Mouse (Mus musculus): ENCODE measurements around the gene 1700025G04Rik.

1700025G04Rik gene

GRCm38 (mm10) chr1:151963248-151963647, 126.7 kb downstream of the 1700025G04Rik start:
- no peak for DNase-seq (ENCODE audit: low spot score in 2 of 2)

- no peak for DNase-seq (ENCODE audit: low spot score in 2 of 2)
These were observed 127.8 kb downstream of the 1700025G04Rik start for GRCm38 (mm10) chr1:151962078-151962477.

DNA sequence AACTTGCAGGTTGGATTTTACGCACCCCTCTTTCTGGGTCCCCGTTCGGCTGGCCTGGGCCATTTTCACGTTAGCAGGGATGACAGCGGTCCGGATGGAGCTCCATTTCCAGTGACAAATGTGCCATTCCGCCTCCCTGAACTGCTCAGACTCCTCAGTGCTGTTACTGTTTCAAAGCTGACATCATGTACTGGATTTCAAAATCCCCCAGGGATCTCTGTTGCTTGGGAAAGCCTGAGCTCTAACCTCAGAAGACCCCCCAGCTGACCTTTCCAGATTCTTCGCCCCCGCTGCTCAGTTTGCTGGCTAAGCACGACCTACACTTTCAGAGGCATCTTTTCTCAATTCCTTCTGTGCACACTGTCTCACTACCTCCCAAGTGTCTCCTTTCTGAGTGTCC, 128.7 kb downstream of the 1700025G04Rik start:
- DNase-seq (ENCODE audit: low spot score in 2 of 2): no peak

DNA sequence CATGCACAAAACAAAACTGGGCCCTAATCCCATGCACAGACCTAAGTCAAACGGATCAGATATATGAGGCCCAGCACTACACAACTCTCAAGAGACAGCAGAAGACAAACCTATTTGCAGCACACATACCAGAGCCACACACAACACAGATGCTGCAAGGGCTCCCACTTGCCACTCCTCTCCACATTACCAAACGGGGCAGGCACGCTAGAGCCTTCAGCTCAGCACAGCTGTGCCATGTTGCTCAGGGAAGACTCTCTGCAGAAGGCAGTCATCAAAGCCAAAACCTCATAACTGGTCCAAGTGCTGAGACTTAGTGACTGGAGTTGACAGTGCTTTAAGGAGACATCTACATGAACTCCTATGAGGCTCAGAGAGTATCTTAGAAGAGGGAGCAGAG, 130.9 kb downstream of the 1700025G04Rik start:
- DNase-seq (ENCODE audit: low spot score in 2 of 2): no peak

GRCm38 (mm10) chr1:151958442-151958841, 131.5 kb downstream of the 1700025G04Rik start:
- no peak for DNase-seq (ENCODE audit: low spot score in 2 of 2)

DNA sequence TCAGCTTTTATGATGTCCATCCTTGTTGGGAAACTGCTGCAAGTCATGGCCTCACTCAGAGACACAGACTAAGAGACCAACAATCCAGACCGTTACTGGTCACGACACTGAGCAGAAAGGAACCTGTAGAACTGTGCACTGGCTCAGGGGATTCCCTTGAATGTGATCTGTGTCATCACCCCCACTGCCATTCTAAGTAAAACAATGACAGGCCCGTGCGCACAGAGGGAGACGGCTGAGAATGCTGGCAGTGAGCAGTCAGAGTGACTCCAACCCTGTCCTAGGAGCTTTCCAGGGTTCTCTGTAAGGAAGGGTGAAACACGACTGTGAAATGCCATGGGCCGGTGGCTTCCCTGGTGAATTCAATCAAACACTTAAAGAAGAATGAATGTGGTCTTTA, 132.3 kb downstream of the 1700025G04Rik start:
- no peak for DNase-seq (ENCODE audit: low spot score in 2 of 2)

DNA sequence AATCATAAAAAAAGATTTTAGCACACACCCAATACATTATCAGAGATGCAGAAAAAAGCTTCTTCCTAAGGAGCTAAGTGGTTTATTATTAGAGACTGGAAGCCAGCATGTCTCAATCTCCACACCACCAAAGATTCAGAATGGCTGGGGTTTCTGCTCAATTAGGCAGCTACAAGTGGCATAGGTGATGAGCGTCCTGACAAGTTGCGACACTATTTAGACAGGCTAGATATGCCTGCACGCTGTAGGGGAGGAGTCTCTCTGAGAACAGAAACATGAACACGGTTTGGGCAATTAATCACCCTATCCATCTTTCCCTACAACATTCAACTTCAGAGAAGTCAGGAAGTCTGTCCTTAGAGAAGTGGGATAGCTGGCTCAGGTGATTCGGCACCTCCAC, 134.1 kb downstream of the 1700025G04Rik start:
- DNase-seq (ENCODE audit: low spot score in 2 of 2): no peak

- DNase-seq (ENCODE audit: low spot score in 2 of 2): peak; percentile 49 to 58
These were observed 136.4 kb downstream of the 1700025G04Rik start for GRCm38 (mm10) chr1:151953563-151953962.

DNA sequence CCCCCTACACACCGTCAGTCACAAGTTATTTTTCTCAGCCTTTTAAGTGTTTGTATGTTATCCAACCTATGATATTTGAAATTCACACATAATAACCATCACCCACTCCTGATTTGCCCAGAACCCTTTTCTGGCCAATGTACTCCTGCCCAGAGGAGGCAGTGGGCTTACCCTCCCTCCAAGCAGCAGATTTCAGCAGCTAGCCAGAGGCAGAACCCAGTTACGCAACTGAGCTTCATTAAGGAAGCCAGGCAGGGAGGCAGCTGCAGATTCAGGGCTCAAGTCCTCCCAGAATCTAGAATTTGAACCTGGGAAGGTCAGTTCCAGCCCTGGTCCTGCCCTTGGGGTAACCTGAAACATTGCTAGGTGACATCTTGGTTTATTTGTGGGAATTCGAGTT, 141.9 kb downstream of the 1700025G04Rik start:
- DNase-seq (ENCODE audit: low spot score in 2 of 2): no peak

DNA sequence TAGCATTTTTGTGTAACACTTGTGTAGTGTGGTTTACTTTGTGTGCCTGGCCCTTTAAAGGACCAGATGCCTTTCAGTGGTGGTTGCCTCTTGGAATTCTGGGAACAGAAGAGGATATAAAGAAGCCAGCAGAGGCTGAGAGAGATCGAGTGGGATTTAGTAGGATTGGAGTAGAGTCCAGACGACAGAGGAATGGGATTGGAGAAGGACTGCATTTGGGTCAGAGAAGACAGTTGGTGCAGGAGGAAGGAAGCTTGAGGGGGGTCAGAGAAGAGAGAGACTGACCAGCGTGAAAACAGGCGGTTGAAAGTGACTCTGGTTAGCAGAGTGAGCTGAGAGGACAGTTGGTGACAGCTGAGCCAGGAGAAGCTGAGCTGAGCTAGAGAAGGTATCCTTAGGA, 142.4 kb downstream of the 1700025G04Rik start:
- no peak for DNase-seq (ENCODE audit: low spot score in 2 of 2)

DNA sequence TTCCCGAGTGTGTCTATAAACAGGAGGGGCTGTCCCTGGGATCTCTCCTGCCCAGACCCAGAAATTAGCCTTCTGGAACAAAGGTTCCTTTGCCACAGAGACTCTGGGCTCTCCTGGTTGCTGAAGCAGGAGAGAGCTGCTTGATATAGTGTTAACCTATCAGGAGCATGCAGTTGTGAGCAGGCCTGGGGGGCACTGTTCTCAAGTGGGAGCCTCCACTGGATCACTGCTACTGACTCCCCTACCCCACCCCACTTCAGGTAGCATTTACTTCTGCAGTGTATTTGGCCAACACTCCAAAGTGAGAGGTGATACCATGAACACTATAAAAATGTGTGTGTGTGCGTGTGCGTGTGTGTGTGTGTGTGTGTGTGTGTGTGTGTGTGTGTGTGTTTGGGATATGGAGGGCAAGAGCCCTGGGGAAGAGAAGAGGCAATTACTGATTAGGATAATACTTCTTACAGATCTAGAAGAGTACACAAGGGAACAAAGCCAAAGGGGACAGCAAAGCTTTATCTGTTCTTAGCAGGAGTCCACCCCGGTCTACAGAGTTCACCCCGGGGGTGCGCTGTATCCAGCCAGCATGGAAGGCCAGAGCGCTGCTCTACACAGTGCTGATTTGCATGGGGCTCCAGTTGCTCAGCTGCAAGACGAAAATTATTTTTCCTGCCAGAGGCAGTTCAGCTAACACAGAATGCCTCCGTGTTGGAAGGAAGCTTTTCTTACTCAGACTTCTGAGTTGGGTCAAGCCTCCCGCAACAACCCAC, 145.3 kb downstream of the 1700025G04Rik start:
- DNase-seq (ENCODE audit: low spot score in 2 of 2): no peak

DNA sequence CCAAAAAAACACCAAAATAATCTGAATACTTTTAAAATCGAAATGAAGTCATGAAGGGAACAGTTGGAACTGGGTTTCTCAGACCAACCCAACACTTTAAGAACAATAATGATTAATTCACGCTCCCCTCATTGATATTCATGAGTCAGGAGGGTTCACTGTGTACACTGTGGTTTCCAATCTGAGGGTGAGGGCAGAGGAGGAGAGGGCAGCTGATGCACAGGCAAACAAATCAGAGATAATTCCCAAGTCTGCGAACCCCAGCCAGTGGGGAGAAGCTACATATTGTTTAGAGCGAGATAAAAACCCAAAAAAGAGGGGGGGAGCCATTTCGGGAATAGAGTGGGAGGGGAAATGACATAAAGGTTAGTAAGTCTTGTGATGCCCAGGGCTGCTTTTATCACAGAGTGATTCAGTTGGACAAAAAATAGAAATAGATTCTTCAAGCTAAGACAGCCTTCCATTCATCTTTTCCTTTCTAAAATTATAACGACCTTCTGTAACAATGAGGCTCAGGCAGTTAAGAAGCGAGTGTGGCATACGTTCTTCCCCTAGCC, 146.2 kb downstream of the 1700025G04Rik start:
- DNase-seq (ENCODE audit: low spot score in 2 of 2): no peak

DNA sequence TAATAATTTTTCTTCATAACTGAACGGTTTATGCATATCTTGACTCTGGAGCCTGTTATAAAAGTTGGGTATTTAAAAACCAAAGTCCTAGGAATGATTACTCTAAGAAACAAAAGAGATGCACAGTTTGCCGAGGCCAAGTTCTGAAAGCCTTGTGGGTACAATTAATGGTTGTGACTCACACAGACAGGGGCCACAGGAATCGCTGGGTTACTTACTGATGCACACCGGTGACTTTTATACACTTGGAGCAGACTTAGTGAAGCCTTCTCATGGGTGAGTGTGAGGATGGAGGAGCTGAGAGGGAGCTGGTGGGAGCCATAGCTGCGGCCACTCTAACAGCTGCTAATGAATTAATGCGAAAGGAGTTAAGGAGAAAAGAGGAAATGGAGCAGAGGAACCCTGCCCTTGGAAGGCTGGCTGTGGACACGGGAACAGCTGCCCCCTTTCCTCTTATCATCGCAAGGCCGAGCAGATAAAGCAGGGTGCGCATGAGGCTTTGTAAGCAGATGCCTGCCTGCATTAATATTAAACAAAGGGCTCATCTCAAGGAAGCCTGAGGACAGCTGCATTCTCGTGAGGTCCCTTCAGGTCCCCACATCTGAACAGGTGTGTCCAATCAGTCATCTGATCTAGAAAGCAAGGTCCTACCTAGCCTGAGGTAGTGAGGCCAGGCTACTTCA, 146.8 kb downstream of the 1700025G04Rik start:
- DNase-seq (ENCODE audit: low spot score in 2 of 2): no peak

DNA sequence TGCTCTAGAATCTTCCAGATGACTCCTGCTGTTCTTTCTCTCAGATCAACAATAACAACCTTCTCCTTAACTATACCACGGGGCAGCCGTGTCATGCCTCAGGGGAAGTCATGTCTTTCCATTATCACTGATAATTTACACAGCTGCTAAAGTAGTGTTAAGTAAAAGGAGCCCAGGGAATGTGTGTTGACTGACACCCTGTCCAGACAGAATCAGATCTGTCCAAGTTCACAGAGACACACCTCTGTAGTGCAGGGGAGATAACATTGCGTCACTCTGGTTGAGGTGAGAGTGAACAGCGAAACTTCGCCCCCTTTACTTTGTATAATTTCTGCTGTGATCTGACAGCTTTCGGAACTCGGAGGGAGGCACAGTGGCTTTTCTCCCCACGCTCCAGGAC, 149.9 kb downstream of the 1700025G04Rik start:
- DNase-seq (ENCODE audit: low spot score in 2 of 2): no peak

DNA sequence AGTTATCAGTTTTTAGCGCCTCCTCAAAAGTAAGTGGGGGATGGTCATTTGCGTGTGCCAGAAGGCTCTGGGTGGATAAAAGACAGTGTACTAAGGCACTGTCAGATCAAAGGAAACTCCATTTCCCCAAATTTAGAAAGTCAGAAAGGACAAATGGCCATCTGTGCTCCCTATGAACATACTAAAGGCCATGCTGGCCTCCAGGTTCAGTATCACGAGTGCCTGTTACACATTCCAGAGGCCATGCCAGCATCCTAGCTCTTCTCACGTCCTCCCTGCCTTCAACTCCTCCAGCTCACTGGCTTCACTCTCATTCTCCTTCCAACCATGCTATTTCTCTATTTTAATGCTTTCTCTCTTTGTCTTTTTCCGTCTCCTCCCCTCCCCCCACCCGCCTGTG, 150.4 kb downstream of the 1700025G04Rik start:
- DNase-seq (ENCODE audit: low spot score in 2 of 2): no peak

- DNase-seq (ENCODE audit: low spot score in 2 of 2): no peak
These were observed 156.3 kb downstream of the 1700025G04Rik start for GRCm38 (mm10) chr1:151933605-151934004.

- no peak for DNase-seq (ENCODE audit: low spot score in 2 of 2)
These were observed 163.1 kb downstream of the 1700025G04Rik start for GRCm38 (mm10) chr1:151926826-151927225.

GRCm38 (mm10) chr1:151926141-151926540, 163.8 kb downstream of the 1700025G04Rik start:
- no peak for DNase-seq (ENCODE audit: low spot score in 2 of 2)

DNA sequence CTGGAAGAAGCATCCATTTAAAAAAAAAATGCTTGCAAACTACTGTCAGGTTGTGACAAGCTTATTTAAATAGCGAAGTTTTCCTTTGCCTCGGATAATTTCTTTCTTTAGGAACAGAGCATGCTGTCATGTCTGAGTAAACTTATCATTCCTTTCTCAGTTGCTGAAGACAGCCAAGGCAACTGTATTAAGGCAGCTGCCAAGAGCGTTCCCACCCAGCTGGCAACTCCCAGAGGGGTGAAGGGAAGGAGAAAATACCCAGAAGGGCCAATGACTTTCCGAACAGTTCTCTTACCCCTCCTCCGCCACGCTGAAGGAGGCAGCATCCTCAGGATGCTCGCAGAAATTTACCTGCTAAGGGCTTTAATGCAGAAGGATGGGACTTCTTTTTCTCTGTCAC, 164.2 kb downstream of the 1700025G04Rik start:
- DNase-seq (ENCODE audit: low spot score in 2 of 2): no peak

GRCm38 (mm10) chr1:151918806-151919357, 171.0 kb downstream of the 1700025G04Rik start:
- no peak for DNase-seq (ENCODE audit: low spot score in 2 of 2)

- DNase-seq (ENCODE audit: low spot score in 2 of 2): no peak
These were observed 172.2 kb downstream of the 1700025G04Rik start for GRCm38 (mm10) chr1:151917736-151918135.

DNA sequence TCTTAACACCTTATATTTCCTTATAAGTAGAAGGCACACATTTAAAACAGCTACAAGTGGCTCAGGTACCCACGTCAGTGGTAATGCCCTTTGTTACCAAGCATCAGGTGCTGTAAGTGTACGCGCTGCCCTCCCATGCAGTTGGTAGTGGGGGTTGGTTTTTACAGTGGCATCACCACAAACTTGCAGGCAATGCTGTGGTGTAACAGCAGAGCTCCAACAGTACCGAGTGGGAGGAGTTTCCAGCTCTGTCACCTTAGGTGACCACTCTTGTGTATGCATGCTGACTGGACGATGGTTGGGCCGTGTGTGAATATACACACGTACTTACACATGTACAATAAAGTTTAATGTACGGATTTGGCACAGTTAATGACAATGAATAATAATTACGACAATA, 175.4 kb downstream of the 1700025G04Rik start:
- DNase-seq (ENCODE audit: low spot score in 2 of 2): no peak

DNA sequence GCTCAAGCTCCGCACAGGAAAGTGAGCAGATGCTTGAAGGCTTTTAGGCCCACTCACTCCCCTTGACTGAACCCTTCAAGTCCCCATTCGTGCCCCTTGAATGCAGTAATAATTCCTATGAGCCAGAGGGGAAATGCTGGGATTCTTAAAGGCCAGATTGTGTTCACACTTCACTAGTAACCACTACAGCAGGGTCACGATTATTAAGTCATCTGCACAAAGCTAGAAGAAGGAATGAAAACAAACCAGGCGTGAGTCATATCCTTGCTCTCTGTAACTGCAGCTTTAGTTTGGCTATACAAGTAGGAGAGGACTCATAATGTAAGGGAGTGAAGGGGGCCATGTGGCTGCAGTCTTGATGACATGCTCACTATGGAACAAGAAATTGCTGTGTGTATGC, 182.9 kb downstream of the 1700025G04Rik start:
- no peak for DNase-seq (ENCODE audit: low spot score in 2 of 2)

Data from frontal cortex, postnatal 14 days (tissue).